Mouse (Mus musculus): ENCODE data around the gene Msh6. TPM values are rescaled to one million over a fixed set of nuclear protein-coding genes. Genes with fewer than 3 reads are reported as not detected.
"Not testable (repeated sequence)": the region's sequence is repeated elsewhere in the genome, so short reads cannot be mapped to it uniquely, and the experiment has no call there.

The Msh6 gene
- total RNA-seq (2021), result 10 to 100 TPM; 13.3 to 14.0 TPM

DNA sequence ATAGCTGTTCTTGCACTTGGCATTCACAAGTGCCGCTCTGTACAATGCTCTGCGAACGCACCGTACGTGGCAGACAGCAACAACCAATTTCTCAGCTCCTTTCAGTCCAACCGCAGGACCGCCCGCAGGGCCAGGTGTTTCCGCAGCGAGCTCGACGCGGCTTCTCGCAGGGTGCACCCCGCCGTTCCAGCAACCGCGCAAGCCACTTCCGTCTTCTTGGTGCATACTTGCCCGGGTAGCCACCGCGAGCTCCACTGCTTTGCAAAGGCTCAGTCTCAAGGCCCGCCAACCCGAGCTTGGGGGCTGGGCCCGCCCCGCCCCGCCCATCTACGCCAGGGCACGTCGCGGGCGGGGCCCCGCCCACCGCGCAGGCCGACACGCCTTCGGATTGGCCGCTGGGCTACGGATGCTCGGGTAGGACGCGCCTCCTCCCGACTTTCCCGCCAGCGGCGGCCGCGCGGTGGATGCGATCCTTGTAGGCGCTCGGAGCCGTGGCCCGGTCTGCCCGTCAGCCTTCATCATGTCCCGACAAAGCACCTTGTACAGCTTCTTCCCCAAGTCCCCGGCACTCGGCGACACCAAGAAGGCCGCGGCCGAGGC is at the start of gene Msh6:
Msh6 (plus strand) TSS at position 434 of the 600 bp plus-strand sequence.
- intact Hi-C loops (cut with DNase I), result no loop called here
- DNase-seq (ENCODE audit: low spot score in 2 of 2), result peak; percentile 86 to 88

DNA sequence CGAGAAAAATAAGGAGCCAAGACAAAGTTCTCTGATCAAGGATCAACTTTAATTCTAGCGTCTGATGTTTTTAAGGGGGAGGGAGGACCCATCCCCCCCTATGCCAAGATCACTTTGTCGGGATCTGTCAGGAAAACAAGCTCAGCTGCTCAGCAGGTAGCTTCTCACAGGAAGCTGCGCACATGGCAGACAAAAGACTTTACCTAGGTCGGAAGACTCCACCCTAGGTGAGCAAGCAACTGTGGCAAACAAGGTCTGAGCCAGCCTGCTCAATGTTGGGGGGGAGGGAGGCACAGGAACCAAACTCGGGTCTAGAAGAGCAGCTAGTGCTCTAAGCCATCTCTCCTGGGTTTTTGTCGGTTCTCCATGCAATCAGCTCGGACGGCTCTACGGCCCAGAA is 40.5 kb upstream of the Msh6 start:
- intact Hi-C loops (cut with DNase I), result no loop called here
- DNase-seq (ENCODE audit: low spot score in 2 of 2), result no peak

DNA sequence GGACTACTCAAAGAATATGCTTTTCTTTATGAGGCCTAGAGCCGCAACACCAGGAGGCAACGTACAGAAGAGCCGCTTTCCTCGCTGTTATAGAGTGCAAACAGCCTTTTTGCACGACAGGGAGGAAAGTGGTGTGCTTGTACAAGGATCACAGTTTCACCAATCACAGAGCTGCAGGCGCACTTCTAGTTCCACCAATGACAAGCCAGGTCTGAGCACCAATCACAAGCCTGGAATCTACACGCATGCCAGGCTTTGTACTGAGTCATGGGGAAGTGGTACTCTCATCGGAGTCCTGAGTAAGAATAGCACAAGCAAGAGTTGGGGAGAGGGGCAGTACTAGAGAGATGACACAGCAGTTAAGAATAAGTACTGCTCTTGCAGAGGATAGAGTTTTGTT is 40.1 kb upstream of the Msh6 start:
- intact Hi-C loops (cut with DNase I), result no loop called here
- no peak for DNase-seq (ENCODE audit: low spot score in 2 of 2)

DNA sequence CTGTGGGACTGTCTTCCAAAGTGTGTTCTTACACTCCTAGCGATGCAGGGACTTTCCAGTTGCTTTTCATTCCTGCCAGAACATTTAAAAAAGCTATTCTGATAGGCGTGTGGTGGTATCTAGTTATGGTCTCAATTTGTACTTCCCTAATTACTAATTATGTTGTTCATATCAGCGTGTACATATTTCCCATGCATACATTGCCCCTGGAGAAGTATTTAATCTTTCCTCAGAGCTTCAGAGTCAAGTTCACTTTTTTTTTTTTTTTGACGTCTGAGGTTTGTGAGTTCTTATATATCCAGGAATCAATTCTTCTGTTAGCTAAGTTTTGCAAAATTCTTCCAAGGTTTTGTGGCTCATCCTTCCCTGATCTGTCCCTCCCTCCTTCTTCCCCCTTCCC is 38.7 kb upstream of the Msh6 start:
- intact Hi-C loops (cut with DNase I), result no loop called here
- DNase-seq (ENCODE audit: low spot score in 2 of 2), result no peak

DNA sequence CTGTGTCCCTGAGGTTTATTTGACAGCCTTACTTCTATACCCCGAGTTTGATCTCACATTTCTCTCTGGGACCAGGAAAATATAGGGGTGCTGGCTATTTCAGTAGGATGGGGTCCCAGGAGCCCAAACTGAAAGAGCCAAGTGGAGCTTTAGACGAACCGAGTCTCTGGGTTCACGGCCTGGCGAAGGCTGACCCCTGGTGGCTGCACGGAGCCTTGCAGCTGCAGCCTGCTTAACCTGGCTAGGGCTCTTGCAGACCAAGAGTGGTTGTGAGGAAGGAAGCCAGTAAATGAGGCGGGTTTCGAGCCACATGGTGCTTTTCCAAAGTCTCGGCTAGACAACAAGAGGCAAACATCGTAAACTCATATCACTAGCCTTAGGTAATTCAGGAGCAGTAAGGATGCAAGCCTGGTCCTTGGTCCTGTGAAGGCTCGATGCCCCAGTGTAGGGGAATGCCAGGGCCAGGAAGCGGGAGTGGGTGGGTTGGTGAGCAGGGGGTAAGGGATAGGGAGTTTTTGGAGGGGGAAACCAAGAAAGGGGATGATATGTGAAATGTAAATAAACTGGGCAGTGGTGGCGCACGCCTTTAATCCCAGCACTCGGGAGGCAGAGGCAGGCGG is 25.8 kb upstream of the Msh6 start:
- peak; percentile 75 to 77 for DNase-seq (ENCODE audit: low spot score in 2 of 2)
- intact Hi-C loops (cut with DNase I), result loop anchor here (2.0 kb wide), 3 partner anchors 66 to 348 kb away; no protein-coding TSS in a partner anchor

DNA sequence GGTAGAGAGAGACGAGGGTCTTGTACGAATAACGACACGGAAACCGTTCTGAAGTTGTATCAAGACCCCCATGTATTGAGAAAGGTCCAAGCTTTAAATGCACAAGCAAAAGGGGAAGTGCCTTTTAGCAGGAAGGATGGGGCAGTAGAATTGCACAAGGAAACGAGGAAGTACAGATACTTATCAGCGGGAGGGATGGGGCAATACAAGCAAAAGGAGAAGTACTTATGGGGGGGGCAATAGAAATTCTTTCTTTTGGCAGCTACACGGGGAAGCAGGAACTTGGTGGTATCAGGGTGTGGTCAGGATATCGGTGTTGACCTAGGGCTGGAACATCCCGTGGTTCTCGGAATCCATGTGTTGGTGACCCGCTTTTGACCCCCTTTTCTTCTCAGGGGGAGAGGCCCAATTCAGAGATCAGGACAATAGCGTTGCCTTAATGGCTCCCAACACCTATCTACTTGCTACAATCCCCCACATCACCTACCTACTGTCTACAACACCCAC is 20.2 kb upstream of the Msh6 start:
- DNase-seq (ENCODE audit: low spot score in 2 of 2); intact Hi-C loops (cut with DNase I): not testable (repeated sequence)

DNA sequence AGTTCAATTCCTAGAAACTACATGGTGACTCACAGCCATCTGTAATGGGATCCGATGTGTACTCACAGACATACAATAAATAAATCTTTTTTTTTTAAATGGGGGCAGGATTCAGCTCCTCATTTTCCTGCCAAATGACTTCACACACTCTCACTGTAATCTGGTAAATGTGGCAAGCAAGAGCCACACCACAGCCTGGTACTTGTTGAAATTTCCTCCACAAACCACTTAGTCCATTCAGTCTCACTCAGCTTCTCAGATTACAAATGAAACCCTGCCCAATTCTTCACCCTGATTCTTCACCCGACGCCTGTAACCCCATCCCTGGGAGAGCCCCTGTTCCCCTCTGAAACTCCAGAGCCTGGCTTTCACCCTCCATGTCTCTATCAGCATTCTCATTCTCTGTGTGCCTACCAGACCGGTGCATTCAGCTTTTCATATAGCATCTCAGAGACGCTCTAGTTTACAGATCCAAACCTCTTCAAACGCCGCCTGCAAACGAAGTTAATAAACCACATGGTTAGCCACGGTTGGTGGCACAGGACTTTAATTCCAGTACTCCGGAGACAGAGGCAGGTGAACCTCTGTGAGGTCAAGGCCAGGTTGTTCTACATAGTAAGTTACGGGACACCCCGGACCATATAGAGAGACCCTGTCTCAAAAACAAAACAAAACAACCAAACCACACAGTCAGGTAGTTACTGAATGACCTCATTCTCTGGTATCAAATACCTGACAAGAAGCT is 17.6 kb upstream of the Msh6 start:
- no peak for DNase-seq (ENCODE audit: low spot score in 2 of 2)
- intact Hi-C loops (cut with DNase I), result no loop called here

DNA sequence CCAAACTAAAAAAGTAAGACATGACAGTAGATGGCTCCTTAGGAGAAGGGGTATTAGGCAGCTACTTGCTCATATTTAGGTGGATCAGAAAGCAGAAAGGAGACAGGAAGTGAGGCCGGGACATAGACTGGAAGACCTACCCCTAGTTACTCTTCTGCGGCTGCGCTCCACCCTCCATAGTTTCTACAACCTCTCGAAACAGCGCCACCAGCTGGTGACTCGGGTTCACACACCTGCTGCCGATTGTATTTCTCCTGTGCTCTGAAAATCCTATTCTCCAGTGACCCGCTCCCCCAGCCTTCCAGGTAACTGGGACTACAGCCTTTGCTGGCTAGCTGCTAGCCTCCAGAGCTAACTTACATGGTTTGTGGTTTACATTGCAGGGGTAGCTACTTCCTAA is 16.6 kb upstream of the Msh6 start:
- intact Hi-C loops (cut with DNase I), result no loop called here
- no peak for DNase-seq (ENCODE audit: low spot score in 2 of 2)

DNA sequence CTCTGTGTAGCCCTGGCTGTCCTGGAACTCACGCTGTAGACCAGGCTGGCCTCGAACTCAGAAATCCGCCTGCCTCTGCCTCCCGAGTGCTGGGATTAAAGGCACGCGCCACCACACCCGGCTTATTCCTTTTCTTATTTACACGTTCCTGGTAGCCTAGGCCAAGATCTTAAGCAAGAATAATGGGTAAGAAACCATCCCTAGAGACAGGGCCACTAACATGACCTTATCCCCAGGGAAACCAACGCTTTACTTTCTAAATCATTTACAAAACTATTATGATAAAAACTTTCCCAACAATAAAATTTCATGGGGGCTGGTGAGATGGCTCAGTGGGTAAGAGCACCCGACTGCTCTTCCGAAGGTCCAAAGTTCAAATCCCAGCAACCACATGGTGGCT is 15.5 kb upstream of the Msh6 start:
- intact Hi-C loops (cut with DNase I); DNase-seq (ENCODE audit: low spot score in 2 of 2): not testable (repeated sequence)

DNA sequence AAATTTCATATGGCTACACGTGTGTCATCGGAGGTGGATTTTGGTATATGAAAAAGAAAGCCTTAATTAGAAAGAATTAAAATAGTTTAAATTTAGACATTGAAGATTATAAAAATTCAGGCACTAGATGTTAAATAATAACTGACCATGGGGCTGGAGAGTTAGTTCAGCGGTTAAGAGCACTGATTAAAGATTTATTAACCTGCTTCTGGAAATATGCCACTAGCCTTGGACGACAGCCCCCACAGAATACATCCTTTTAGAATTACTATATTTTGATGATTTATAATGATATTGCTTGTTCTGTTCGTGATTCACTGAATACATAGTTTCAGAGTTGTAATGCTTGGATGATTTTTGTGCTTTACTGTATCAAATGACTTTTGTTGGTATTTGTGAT is 14.9 kb upstream of the Msh6 start:
- intact Hi-C loops (cut with DNase I); DNase-seq (ENCODE audit: low spot score in 2 of 2): not testable (repeated sequence)

DNA sequence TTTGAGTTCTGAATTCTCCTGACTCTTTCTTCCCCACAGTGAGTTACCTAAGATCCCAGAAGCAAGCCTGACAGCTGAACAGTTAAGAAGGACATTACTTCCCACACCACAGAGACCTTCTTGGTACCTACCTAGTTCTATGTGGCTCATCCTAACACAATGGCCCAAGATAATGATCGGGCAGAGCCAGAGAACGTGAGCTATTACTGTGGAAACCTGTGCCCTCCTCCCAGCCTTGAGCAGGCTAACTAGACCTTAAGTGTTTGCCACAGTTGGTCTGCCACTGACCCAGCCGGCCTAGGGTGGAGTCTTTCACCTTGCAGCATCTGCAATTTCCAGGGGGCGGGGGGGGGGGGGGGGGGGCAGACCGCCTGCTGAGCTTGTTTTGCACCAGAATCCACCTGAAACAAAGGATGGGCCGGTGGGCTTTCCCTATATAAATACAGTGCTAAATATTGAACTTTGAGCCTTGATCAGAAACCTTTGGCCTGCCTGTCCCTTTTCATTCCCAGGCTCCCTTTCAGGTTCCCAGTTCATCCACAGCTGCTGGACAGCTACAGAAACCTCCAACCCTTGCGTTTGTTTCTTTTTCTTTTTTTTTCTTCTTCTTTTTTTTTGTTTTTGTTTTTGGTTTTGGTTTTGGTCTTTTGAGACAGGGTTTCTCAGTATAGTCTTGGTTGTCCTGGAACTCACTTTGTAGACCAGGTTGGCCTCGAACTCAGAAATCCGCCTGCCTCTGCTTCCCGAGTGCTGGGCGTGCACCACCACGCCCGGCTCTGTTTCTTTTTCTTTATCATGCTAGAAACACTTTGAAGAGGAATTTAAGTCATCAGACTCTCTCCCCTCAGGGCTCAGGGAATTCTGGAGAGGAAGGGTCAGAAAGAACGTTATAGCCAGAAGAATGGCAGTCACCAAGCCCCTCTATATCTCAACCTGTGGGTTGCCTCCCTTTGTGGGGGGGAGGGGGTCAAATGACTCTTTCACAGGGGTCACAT is 11.5 kb upstream of the Msh6 start:
- no peak for DNase-seq (ENCODE audit: low spot score in 2 of 2)
- intact Hi-C loops (cut with DNase I), result no loop called here

DNA sequence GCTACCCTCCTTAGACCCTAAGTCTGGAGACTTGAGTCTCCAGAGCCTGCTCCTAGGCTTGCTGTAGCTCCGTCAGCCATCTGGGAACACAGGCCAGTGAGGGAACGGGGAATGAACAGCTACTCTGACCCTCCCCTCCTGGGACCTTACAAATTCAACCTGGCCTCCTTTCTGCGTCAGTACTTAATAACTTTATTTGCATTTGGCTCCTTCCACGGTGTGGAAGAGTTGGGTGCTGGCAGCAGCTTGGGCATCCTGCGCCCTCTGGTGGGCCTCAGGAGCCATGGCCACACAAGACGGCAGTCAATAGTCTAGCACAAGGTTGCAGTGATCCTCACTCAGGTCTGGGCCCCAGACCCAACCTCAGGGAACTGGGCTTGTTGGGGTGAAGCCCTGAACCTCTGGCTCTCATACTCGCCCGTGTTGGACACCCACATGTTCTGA is 6.4 kb upstream of the Msh6 start:
- not testable (repeated sequence) for DNase-seq (ENCODE audit: low spot score in 2 of 2)
- intact Hi-C loops (cut with DNase I), result loop anchor here (5.0 kb wide), 1 partner anchor 276 kb away; no protein-coding TSS in a partner anchor

DNA sequence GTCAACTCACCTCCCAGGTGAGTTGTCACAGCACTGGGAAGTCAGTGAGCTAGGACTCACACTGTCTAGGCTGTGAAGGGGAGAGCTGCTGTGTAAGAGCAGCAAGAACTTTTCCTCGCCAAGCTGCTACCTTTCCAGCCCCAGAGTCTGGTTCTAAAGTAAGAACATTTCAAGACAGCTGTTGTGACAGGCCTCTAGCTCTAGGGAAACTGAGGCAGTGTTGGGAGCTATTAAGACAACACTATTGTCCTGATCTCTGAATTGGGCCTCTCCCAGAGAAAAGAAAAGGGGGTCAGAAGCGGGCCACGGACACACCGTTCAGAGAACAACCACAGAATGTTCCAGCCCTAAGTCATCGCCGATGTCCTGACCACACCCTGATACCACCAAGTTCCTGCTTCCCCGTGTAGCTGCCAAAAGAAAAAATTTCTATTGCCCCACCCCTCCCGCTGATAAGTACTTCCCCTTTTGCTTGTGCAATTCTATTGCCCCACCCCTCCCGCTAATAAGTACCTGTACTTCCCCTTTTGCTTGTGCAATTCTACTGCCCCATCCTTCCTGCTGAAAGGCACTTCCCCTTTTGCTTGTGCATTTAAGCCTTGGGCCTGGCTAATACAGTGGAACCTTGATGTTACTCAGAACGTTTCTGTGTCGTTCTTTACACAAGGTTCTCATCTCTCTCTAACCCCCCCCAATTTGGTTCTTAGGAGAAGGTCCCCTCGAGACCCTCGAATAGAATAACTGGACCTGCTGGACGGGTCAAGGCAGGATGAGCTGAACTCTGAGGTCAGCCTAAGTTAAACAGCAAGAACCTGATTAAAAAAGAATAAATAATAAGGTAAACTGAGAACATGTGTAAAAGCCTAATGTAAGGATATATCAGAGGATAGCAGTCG is 2.9 kb upstream of the Msh6 start:
- DNase-seq (ENCODE audit: low spot score in 2 of 2); intact Hi-C loops (cut with DNase I): not testable (repeated sequence)

DNA sequence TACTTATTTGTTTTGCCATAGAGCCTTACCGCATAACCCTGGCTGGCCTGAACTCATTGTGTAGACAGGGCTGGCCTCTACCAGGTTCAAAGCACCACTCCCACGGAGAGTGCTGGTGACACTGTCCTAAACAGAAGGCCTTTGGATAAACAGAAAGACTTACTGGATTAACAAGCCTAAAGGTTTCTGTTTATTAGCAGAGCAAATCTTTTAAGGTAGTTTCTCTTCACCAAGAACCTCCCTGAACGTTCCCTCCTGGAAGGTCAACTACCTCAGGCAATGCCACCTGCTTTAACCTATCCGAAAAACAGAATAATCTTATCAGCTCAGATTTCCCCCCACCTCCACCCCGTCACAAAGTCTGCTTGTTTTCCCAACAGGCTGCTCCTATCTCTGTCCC is 2.0 kb upstream of the Msh6 start:
- intact Hi-C loops (cut with DNase I), result no loop called here
- no peak for DNase-seq (ENCODE audit: low spot score in 2 of 2)

DNA sequence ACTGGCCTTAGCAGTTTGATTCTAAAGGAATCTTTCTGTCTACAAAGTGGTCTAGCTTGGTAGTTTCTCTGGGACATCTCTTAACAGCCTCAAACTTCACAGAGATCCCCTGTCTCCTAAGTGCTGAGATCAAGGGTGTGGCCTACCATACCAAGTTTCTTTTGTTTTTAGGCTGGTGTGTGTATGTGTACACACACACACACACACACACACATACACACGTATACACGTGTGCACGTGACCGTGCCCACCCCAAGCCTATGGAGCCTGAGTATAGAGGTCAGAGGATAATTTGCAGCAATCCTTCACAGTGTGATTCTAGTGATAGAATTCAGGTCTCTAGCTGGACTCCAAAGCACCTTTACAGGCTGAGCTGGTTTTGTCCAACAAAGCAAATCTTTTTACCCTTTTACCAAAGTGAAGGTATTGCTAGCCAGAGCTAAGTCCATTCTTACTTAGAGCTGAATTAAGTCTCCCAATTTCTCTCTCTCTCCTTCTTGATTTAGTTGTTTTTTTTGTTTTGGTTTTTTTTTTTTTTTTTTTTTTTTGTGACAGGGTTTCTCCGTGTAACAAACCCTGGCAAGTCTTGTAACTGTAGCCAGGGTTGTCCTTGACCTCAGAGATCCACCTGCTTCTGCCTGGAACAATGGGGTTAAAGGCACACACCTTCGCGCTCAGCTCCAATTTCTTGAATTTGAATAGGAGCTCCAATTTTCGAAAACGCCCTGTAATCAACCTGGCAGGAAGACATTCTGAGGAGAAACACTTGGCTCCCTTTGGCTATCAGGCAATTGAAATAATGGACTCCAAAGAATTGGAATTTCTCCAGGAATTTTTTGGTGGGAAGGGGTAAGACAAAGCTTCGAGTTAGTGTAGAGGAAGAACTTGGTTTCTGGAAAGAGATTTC is 1.3 kb upstream of the Msh6 start:
- intact Hi-C loops (cut with DNase I), result no loop called here
- no peak for DNase-seq (ENCODE audit: low spot score in 2 of 2)

DNA sequence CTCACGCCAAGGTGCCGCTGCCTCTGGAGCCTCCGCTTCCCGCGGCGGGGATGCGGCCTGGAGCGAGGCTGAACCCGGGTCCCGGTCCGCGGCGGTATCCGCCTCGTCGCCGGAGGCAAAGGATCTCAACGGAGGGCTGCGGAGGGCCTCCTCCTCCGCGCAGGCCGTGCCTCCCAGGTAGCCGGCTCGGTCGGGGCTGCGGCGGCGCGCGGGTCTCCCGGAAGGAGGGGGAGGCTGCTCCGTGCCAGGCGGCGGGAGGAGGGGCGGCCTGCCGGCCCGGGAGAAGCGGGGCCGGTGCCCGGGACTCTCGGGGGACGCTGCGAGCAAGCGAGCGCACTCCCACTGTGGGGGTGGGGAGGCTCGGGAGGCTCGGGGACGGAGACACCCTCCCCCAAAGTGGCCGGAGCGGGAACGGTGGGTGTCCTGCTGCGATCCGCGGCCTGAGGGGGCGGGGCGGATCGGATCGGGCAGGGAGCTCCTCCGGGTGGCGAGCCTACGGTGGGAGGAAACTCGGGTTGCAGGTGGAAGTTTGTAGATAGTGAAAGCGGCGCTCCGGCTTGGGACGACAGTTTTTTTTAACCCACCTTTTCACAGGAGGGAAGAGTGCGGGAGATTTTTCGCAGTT is 479 bp downstream of the Msh6 start:
- peak in 1 of 2 experiments; percentile 30 for DNase-seq (ENCODE audit: low spot score in 2 of 2)
- intact Hi-C loops (cut with DNase I), result no loop called here

DNA sequence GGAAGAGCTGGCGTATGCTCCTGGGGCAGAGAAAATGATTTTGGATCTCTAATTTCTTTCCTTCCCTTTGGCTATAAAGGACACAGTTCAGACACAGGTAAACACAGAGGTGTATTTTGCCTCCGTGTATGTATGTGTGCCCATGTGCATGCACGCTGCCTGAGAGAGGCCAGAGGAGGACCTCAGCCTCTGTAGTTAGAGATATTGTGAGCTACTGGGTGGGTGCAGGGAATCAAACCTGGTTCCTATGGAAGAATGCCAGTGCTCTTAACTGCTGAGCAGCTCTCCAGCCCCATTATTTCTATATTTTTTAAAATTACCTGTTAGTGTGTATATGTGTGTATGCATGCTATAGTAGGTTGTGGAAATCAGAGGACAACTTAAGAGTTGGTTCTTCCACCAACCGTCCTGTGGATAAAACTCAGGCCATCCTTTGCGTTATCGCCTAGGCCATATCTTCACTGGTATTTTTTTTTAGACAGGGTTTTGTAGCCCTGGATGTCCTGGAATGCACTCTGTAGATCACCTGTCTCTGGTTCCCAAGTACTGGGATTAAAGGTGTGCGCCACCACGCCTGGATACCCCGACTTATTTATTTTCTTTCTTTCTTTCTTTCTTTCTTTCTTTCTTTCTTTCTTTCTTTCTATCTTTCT is 1.4 kb downstream of the Msh6 start:
- DNase-seq (ENCODE audit: low spot score in 2 of 2), result no peak
- intact Hi-C loops (cut with DNase I), result no loop called here

All from left cerebral cortex, postnatal 36 days (tissue).